Mouse (Mus musculus): ENCODE data around the gene Pakap. TPM values are rescaled to one million over a fixed set of nuclear protein-coding genes. Genes with fewer than 3 reads are reported as not detected.

The Pakap gene
- polyA plus RNA-seq, 1 experiment from 2014 or later, result 21.4 TPM

DNA sequence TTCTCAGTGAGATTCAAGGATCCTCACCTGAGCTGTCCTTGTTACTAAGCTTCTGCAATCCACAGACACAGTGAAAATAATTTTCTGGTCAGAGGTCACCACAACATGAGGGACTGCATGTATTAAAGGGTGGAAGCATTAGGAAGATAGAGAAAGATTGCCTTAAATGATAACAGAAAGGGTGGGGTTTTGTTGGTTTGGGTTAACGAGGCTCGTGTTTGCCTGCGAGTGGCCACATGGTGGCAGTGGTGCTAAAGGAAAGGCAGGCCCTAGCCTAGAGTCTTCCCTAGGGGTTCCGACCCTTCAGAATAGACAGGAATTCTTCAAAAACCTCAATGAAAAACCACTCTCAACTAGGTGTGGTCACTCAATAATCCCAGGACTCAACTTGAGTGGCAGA, 333.2 kb downstream of the Pakap start:
- no peaks in the 10 kb centered on the region for H3K27me3 ChIP-seq (ENCODE audit: control insufficient read depth, insufficient read depth, low read length)
- no peak overlapping the region for H3K27ac ChIP-seq (ENCODE audit: low read depth, low read length)
- no peaks in the 10 kb centered on the region for H3K4me1 ChIP-seq (ENCODE audit: control insufficient read depth, insufficient read depth, low read length)
- no peak overlapping the region for H3K4me3 ChIP-seq (ENCODE audit: low read depth, low read length)
- H3K4me2 ChIP-seq, result no peak overlapping the region
- H3K9me3 ChIP-seq (ENCODE audit: control insufficient read depth, low read length), result no peaks in the 10 kb centered on the region
- H3K36me3 ChIP-seq (ENCODE audit: control insufficient read depth, insufficient read depth, low read length), result no peaks in the 10 kb centered on the region
- DNase-seq (ENCODE audit: low spot score, missing footprints) (peak; percentile 91), ATAC-seq (ENCODE audit: low FRiP score) (peak; percentile 47; the same call in 1 of the 2 replicates)
- H3K9ac ChIP-seq (ENCODE audit: low read length), result no peak overlapping the region
- 14% methylated on average over 4 of the region's 4 CpGs for WGBS

DNA sequence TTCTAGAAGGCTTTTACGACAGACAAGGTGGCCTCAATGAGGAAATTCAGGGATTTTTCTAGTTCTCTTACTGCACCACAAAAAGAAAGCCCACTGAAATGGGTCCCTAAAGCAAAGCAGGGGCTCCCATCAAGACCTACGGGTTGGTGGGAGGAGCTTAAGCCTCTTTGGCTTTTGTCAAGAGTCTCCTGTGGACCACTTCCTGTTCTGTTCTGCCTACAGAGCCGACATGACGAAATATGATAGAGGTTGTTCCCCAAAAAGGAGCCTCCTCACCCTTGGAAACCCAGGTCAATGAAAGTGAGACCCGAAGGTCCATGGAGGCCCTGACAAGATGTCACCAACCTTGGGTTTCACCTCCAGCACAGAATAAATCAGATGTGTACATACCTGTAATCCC, 334.6 kb downstream of the Pakap start:
- 83% methylated on average over 5 of the region's 5 CpGs for WGBS
- no peaks in the 10 kb centered on the region for H3K27me3 ChIP-seq (ENCODE audit: control insufficient read depth, insufficient read depth, low read length)

DNA sequence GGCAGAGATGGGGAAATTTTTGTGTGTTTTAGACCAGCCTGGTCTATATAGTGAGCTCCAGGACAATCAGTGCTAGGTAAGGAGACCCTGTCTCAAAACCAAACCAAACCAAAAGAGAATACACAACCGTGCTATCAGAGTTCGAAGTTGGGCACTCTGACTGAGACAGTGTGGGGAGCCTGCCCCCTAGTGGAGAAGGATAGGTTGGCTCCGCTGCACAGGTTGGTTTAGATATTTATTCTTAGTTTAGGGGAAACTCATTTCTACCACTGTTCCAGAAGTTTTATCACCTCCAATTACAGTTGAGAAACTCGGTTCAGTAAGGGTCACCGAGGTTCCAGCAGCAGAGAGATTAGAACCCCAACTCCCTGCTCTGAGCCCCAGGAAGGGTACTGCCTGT, 336.2 kb downstream of the Pakap start:
- H3K27ac ChIP-seq (ENCODE audit: low read depth, low read length), result no peak overlapping the region

More for the DNA sequence above, 334.6 kb downstream of the Pakap start:
- Histone ChIP-seq H3K27ac (ENCODE audit: low read depth, low read length) (no peak overlapping the region), H3K4me1 (ENCODE audit: control insufficient read depth, insufficient read depth, low read length) (no peaks in the 10 kb centered on the region), H3K9me3 (ENCODE audit: control insufficient read depth, low read length) (no peaks in the 10 kb centered on the region), H3K4me2 (no peak overlapping the region), H3K4me3 (ENCODE audit: low read depth, low read length) (no peak overlapping the region), H3K9ac (ENCODE audit: low read length) (no peak overlapping the region), H3K36me3 (ENCODE audit: control insufficient read depth, insufficient read depth, low read length) (no peaks in the 10 kb centered on the region)
- DNase-seq (ENCODE audit: low spot score, missing footprints) (no peak), ATAC-seq (ENCODE audit: low FRiP score) (no peak)

DNA sequence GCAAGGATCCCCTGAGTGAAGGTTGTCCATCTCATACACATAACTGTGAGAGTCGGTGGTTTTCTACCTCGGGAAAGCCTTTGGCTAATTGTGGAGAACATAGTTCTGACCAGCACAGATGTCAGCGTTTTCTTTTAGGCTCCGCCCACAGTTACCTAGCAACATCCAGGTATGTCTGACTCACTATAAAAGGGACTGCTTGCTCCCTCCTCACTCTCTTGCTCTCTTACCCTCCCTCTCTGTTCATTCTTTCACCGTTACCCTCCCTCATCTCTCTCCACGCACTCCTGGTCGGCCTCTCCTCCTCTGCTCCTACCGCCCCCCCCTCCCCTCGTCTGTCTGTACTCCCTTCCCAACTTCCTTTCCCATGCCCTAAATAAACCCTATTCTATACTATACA, 336.7 kb downstream of the Pakap start:
- Histone ChIP-seq H3K4me3 (ENCODE audit: low read depth, low read length) (no peak overlapping the region), H3K36me3 (ENCODE audit: control insufficient read depth, insufficient read depth, low read length) (no peaks in the 10 kb centered on the region), H3K9me3 (ENCODE audit: control insufficient read depth, low read length) (no peaks in the 10 kb centered on the region), H3K27ac (ENCODE audit: low read depth, low read length) (no peak overlapping the region), H3K4me1 (ENCODE audit: control insufficient read depth, insufficient read depth, low read length) (no peaks in the 10 kb centered on the region), H3K27me3 (ENCODE audit: control insufficient read depth, insufficient read depth, low read length) (no peaks in the 10 kb centered on the region), H3K4me2 (no peak overlapping the region), H3K9ac (ENCODE audit: low read length) (no peak overlapping the region)
- 32% methylated on average over 9 of the region's 9 CpGs for WGBS
- ATAC-seq (ENCODE audit: low FRiP score) (peak; percentile 41; the same call in 1 of the 2 replicates), DNase-seq (ENCODE audit: low spot score, missing footprints) (no peak)

More for the DNA sequence above, 336.2 kb downstream of the Pakap start:
- H3K9ac ChIP-seq (ENCODE audit: low read length), result no peak overlapping the region
- 0 out of 2 replicates have a peak, but pooled peaks have one; percentile 43 for ATAC-seq (ENCODE audit: low FRiP score)
- H3K36me3 ChIP-seq (ENCODE audit: control insufficient read depth, insufficient read depth, low read length), result no peaks in the 10 kb centered on the region
- no peak overlapping the region for H3K4me3 ChIP-seq (ENCODE audit: low read depth, low read length)
- H3K27me3 ChIP-seq (ENCODE audit: control insufficient read depth, insufficient read depth, low read length), result no peaks in the 10 kb centered on the region
- no peak overlapping the region for H3K4me2 ChIP-seq
- 8% methylated on average over 5 of the region's 5 CpGs for WGBS
- peak; percentile 94 for DNase-seq (ENCODE audit: low spot score, missing footprints)
- no peaks in the 10 kb centered on the region for H3K4me1 ChIP-seq (ENCODE audit: control insufficient read depth, insufficient read depth, low read length)
- no peaks in the 10 kb centered on the region for H3K9me3 ChIP-seq (ENCODE audit: control insufficient read depth, low read length)

DNA sequence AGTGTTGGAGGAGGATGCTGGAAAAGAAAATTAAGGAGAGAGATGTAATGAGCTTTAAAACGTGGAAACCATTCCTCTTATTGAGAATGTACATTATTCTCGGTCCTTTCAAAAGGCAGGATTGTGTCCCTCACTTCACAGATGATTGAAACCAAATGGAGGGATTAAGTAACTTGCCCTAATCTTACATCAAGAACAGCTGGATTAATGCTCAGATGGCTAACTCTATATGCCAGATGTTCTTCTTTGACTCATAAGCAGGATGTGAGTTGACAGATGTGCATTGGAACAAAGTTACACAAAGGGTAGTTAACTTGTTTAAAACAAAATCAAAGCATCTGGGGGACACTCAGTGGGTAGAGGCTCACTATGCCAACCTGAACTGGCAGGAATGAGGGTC, 338.7 kb downstream of the Pakap start:
- H3K9ac ChIP-seq (ENCODE audit: low read length), result no peak overlapping the region
- no peaks in the 10 kb centered on the region for H3K9me3 ChIP-seq (ENCODE audit: control insufficient read depth, low read length)
- DNase-seq (ENCODE audit: low spot score, missing footprints) (no peak), ATAC-seq (ENCODE audit: low FRiP score) (no peak)
- H3K27ac ChIP-seq (ENCODE audit: low read depth, low read length), result no peak overlapping the region
- H3K4me2 ChIP-seq, result no peak overlapping the region
- H3K4me1 ChIP-seq (ENCODE audit: control insufficient read depth, insufficient read depth, low read length), result no peaks in the 10 kb centered on the region
- 23% methylated on average over 2 of the region's 2 CpGs for WGBS
- no peak overlapping the region for H3K4me3 ChIP-seq (ENCODE audit: low read depth, low read length)
- H3K36me3 ChIP-seq (ENCODE audit: control insufficient read depth, insufficient read depth, low read length), result no peaks in the 10 kb centered on the region
- no peaks in the 10 kb centered on the region for H3K27me3 ChIP-seq (ENCODE audit: control insufficient read depth, insufficient read depth, low read length)

DNA sequence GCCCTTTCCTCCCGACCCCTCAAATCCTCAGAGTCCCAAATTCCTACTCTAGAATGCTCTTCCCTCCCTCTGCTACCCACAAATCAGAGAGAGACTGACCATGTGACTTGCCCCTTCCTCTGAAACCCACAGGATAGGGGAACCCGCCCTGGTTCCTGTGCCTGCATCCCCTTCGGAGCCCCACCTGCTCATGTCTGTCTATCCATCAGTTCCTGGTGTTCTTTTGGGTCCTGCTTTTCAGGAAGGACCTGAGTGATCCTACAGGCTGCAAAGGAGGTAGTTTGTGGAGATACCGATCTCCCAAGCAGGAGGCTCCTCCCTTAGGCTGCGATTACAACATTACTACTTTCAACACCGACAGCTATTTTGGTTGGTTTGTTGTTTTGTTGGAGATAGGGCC, 340.9 kb downstream of the Pakap start:
- H3K9me3 ChIP-seq (ENCODE audit: control insufficient read depth, low read length), result no peaks in the 10 kb centered on the region
- no peak for DNase-seq (ENCODE audit: low spot score, missing footprints)
- H3K4me2 ChIP-seq, result no peak overlapping the region
- no peaks in the 10 kb centered on the region for H3K27me3 ChIP-seq (ENCODE audit: control insufficient read depth, insufficient read depth, low read length)
- no peaks in the 10 kb centered on the region for H3K36me3 ChIP-seq (ENCODE audit: control insufficient read depth, insufficient read depth, low read length)
- ATAC-seq (ENCODE audit: low FRiP score), result no peak
- 84% methylated on average over 6 of the region's 6 CpGs for WGBS
- H3K4me1 ChIP-seq (ENCODE audit: control insufficient read depth, insufficient read depth, low read length), result no peaks in the 10 kb centered on the region
- no peak overlapping the region for H3K4me3 ChIP-seq (ENCODE audit: low read depth, low read length)
- no peak overlapping the region for H3K27ac ChIP-seq (ENCODE audit: low read depth, low read length)
- no peak overlapping the region for H3K9ac ChIP-seq (ENCODE audit: low read length)

DNA sequence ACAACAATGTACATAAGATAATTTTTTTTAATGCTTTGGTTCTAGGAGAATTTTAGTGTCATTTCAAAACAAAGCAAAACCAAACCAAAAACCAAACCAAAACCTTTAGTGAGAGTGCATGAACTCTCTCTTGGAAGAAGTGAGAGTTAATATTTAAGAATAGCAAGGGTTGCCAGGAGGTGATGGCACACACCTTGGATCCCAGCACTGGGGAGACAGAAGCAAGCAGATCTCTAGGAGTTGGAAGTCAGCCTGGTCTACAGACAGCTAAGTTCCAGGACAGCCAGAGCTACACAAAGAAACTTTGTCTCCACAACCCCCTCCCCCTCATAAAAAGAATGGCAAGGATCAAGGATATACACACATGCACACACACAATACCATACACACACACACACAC, 345.0 kb downstream of the Pakap start:
- no peak for ATAC-seq (ENCODE audit: low FRiP score)
- no peak for DNase-seq (ENCODE audit: low spot score, missing footprints)
- Histone ChIP-seq H3K9me3 (ENCODE audit: control insufficient read depth, low read length) (no peaks in the 10 kb centered on the region), H3K27ac (ENCODE audit: low read depth, low read length) (no peak overlapping the region), H3K4me2 (no peak overlapping the region), H3K4me1 (ENCODE audit: control insufficient read depth, insufficient read depth, low read length) (no peaks in the 10 kb centered on the region), H3K36me3 (ENCODE audit: control insufficient read depth, insufficient read depth, low read length) (no peaks in the 10 kb centered on the region), H3K27me3 (ENCODE audit: control insufficient read depth, insufficient read depth, low read length) (no peaks in the 10 kb centered on the region), H3K4me3 (ENCODE audit: low read depth, low read length) (no peak overlapping the region), H3K9ac (ENCODE audit: low read length) (no peak overlapping the region)

DNA sequence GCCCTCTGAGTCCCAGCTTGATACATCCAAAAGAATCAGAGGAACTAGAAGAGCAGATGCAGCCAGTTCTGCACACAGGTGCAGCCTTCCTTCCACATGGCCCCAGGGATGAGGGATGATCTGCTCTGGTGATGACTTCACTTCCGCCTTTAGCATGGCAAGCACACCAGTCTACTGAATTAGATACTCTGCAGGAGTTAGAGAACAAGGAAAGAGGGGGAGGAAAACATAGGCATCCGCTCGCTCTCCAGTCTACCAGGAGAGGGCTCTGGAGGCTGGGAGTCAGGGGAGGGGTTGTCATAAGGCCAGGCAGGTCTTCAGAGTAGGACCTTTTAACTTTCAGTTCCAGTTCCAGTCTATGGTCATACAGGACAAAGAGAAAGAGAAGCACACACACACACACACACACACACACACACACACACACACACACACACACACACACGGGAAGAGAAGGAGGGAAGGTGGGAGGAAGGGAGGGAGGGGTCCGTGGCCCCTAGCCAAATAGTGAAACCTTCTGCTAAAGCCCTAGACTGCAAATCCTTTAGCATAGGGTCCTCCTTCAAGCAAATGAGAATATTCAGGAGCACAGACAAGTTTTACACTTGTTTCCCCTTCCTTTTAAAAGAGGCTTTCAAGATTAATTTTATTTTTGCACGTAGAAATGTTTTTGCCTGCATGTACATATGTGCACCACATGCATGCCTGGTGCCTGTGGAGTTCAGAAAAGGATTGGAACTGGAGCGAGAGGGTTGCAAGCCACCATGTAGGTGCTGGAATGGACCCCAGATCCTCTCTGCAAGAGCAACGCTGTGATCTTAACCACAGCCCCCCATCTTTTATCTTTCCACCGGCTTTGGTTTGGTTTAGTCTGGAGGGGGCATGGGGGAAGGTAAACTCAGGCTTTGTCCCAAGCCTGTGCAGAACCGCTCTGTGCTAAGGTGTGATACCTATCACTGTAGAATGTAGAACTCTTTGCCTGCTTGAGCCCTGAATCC, 346.5 kb downstream of the Pakap start:
- Histone ChIP-seq H3K4me3 (ENCODE audit: low read depth, low read length) (no peak overlapping the region), H3K27ac (ENCODE audit: low read depth, low read length) (no peak overlapping the region), H3K4me2 (no peak overlapping the region), H3K36me3 (ENCODE audit: control insufficient read depth, insufficient read depth, low read length) (no peaks in the 10 kb centered on the region), H3K27me3 (ENCODE audit: control insufficient read depth, insufficient read depth, low read length) (no peaks in the 10 kb centered on the region), H3K9ac (ENCODE audit: low read length) (no peak overlapping the region), H3K9me3 (ENCODE audit: control insufficient read depth, low read length) (no peaks in the 10 kb centered on the region), H3K4me1 (ENCODE audit: control insufficient read depth, insufficient read depth, low read length) (no peaks in the 10 kb centered on the region)
- DNase-seq (ENCODE audit: low spot score, missing footprints) (peak; percentile 79), ATAC-seq (ENCODE audit: low FRiP score) (no peak)
- WGBS, result 78% methylated on average over 10 of the region's 10 CpGs

DNA sequence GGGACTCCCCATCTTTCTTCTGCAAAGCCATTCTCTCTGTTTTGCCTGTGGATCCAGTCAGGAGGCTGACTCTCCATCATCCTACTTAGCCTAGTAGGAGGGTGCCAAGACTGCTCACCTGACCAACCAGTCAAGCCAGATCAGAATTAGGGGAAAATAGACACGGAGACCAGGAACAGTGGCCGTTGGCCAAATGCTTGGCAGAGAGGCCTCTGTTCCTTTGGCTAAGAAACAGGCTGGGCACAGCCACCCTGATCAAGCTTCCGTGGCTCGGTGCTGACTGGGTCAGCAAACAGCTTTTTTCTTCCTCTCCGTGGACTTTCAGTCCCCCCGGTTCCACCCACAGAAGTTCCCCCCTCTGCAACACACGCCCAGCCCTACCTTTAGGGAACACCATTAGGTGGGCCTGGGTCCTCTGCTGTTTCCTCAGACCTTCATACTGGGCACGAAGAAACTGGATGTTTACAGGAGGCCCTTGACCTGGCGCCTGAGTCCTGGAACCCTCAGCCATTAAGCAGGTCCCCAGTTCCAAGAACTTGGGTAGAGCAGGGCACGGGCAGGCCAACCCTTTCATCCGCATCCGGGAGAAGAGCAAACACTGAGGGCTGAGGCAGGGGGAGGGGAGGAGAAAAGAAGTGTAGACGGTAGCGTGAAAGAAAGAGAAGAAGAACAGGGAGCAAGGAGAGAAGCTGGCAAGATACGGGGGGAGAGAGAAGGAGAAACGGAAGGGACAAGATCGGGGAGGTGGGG, 347.4 kb downstream of the Pakap start:
- peak; percentile 77 for DNase-seq (ENCODE audit: low spot score, missing footprints)
- no peaks in the 10 kb centered on the region for H3K27me3 ChIP-seq (ENCODE audit: control insufficient read depth, insufficient read depth, low read length)
- H3K9me3 ChIP-seq (ENCODE audit: control insufficient read depth, low read length), result no peaks in the 10 kb centered on the region
- WGBS, result 44% methylated on average over 17 of the region's 17 CpGs
- no peaks in the 10 kb centered on the region for H3K36me3 ChIP-seq (ENCODE audit: control insufficient read depth, insufficient read depth, low read length)
- no peak overlapping the region for H3K27ac ChIP-seq (ENCODE audit: low read depth, low read length)
- no peak overlapping the region for H3K4me2 ChIP-seq
- 0 out of 2 replicates have a peak, but pooled peaks cover 5% of the 10 kb centered on the region for H3K4me1 ChIP-seq (ENCODE audit: control insufficient read depth, insufficient read depth, low read length)
- no peak overlapping the region for H3K4me3 ChIP-seq (ENCODE audit: low read depth, low read length)
- no peak overlapping the region for H3K9ac ChIP-seq (ENCODE audit: low read length)
- ATAC-seq (ENCODE audit: low FRiP score), result no peak

Measured in midbrain, embryonic 11.5 days (tissue).